In genomic region chr8:12811231-12811630, GRCm38 (mm10) we compare ENCODE assay signal across 12 mouse cellular contexts. TPM values are rescaled to one million over a fixed set of nuclear protein-coding genes. Genes with fewer than 3 reads are reported as not detected.
DNase-seq lines count a peak whose midpoint lies in the region; ATAC-seq lines count a peak whose summit lies in the region.
"Had no signal": no experiment of that assay in that cellular context is flagged by ENCODE, and none has a peak within 500 bp of the region (broad histone marks: within the 10 kb centered on the region; RNA-seq: fewer than 3 reads in every experiment).

No protein-coding gene starts in this region.

- no peak overlapping the region for H3K27ac ChIP-seq in neural tube, embryonic 15.5 days (replicated peaks)
- H3K27ac ChIP-seq: heart, embryonic 15.5 days; midbrain, embryonic 10.5 days had no signal

- peaks cover 15% of the 10 kb centered on the region for H3K36me3 ChIP-seq in neural tube, embryonic 15.5 days

- ATAC-seq in CD4-positive, CD25-positive, alpha-beta regulatory T cell, adult 4 months: no peak
- no peak for ATAC-seq in neural tube, embryonic 15.5 days (ENCODE audit: low FRiP score)
- ATAC-seq: activated CD4-positive, CD25-positive, alpha-beta regulatory T cell, adult 4 months had no signal

- no peaks in the 10 kb centered on the region for H3K27me3 ChIP-seq in neural tube, embryonic 15.5 days (replicated peaks)
- H3K27me3 ChIP-seq: heart, embryonic 15.5 days had no signal

- DNase-seq in CD4-positive, CD25-positive, alpha-beta regulatory T cell, adult 2 months (ENCODE audit: low read depth, low spot score): peak; percentile 24
- DNase-seq in kidney, adult 9 months: peak; percentile 31
- no peak for DNase-seq in kidney, adult 18-20 months
- DNase-seq in retina, adult 2 months (ENCODE audit: low read depth, low spot score): peak; percentile 16
- DNase-seq in retina, postnatal 1 day: no peak
- DNase-seq in right cerebral cortex, postnatal 14 days: no peak
- DNase-seq: cerebellum, adult 11 months had no signal

- WGBS in neural tube, embryonic 15.5 days: 49% methylated on average over 6 of the region's 6 CpGs

- H3K9ac ChIP-seq in neural tube, embryonic 15.5 days (replicated peaks): no peak overlapping the region
- H3K9ac ChIP-seq: heart, embryonic 15.5 days had no signal

- no peaks in the 10 kb centered on the region for H3K4me1 ChIP-seq in neural tube, embryonic 15.5 days

- H3K4me3 ChIP-seq in neural tube, embryonic 15.5 days (replicated peaks): no peak overlapping the region
- H3K4me3 ChIP-seq: heart, embryonic 15.5 days; midbrain, embryonic 10.5 days had no signal

- H3K9me3 ChIP-seq in neural tube, embryonic 15.5 days (replicated peaks): no peaks in the 10 kb centered on the region
- H3K9me3 ChIP-seq: heart, embryonic 15.5 days; midbrain, embryonic 10.5 days had no signal

- no peak overlapping the region for H3K4me2 ChIP-seq in neural tube, embryonic 15.5 days
- H3K4me2 ChIP-seq: heart, embryonic 15.5 days had no signal

RNA-seq across cellular contexts. Expression of gene Atp11a, which starts 54.4 kb away (rescaled TPM):
- polyA plus RNA-seq in CD4-positive, CD25-positive, alpha-beta regulatory T cell, adult 4 months (2017; shearing (Covaris generic)): 1 to 10 TPM; 6.4 to 7.4 TPM
- 12.0 and 13.4 TPM in 2 replicates for polyA plus RNA-seq in neural tube, embryonic 15.5 days (2015; fragmentation: Nextera tagmentation; extraction: Ambion mirVana)

Comparison
In these comparisons a context has a peak if more than half of its experiments do, and no peak if none do; other contexts are left out.
1. DNase-seq: peak in CD4-positive, CD25-positive, alpha-beta regulatory T cell, adult 2 months (single experiment), kidney, adult 9 months (single experiment) and retina, adult 2 months (single experiment); none in kidney, adult 18-20 months (single experiment), retina, postnatal 1 day (single experiment) and right cerebral cortex, postnatal 14 days (single experiment).